Mouse (Mus musculus): ENCODE data around the gene Kcnk5.
A peak's percentile ranks its signal among the peaks of the same experiment; 100 is the strongest.

The Kcnk5 gene

GRCm38 (mm10) chr14:20114951-20115350, 66.7 kb downstream of the Kcnk5 start:
- no peak for DNase-seq (ENCODE audit: low read depth, low spot score)

GRCm38 (mm10) chr14:20113964-20114363, 67.6 kb downstream of the Kcnk5 start:
- peak; percentile 93 for DNase-seq (ENCODE audit: low read depth, low spot score)

- DNase-seq (ENCODE audit: low read depth, low spot score) = no peak
These were observed 68.2 kb downstream of the Kcnk5 start for GRCm38 (mm10) chr14:20113189-20113961.

- DNase-seq (ENCODE audit: low read depth, low spot score) = peak; percentile 69
These were observed 69.4 kb downstream of the Kcnk5 start for GRCm38 (mm10) chr14:20112218-20112617.

GRCm38 (mm10) chr14:20110945-20111344, 70.7 kb downstream of the Kcnk5 start:
- no peak for DNase-seq (ENCODE audit: low read depth, low spot score)

GRCm38 (mm10) chr14:20106271-20106670, 75.3 kb downstream of the Kcnk5 start:
- DNase-seq (ENCODE audit: low read depth, low spot score) = no peak

- no peak for DNase-seq (ENCODE audit: low read depth, low spot score)
These were observed 78.4 kb downstream of the Kcnk5 start for GRCm38 (mm10) chr14:20103207-20103606.

- no peak for DNase-seq (ENCODE audit: low read depth, low spot score)
These were observed 83.5 kb downstream of the Kcnk5 start for GRCm38 (mm10) chr14:20098061-20098460.

- DNase-seq (ENCODE audit: low read depth, low spot score) = no peak
These were observed 86.7 kb downstream of the Kcnk5 start for GRCm38 (mm10) chr14:20094942-20095341.

GRCm38 (mm10) chr14:20093493-20093892, 88.1 kb downstream of the Kcnk5 start:
- DNase-seq (ENCODE audit: low read depth, low spot score) = peak; percentile 77

Measured in ZHBTc4 (cell line).